Mouse (Mus musculus): ENCODE results near the gene Clec4f. TPM values are rescaled to one million over a fixed set of nuclear protein-coding genes. Genes with fewer than 3 reads are reported as not detected.
"Not testable (repeated sequence)": the region's sequence is repeated elsewhere in the genome, so short reads cannot be mapped to it uniquely, and the experiment has no call there.

Gene Clec4f
- polyA plus RNA-seq, 1 experiment from 2014 or later, result not detected

DNA sequence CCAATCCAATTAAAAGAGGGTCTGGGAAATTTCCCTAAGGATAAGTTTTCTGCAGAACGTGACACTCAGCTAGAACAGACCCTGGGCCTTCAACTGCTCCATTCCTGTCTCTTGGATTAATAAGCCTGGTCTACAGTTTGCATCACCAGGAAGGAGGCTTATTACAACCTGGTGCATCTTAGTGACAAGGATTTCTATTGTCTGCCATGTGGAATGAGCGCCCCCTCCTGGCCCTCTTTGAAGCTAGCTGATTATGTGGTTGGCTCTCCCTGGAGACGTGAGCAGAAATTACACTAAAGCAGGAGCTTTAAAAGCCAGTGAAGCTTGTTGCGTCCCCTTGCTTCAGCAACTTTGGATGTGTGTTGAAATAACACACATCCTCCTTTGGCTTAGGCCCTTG lies 17.4 kb upstream of the Clec4f start:
- 7% methylated on average over 4 of the region's 4 CpGs for WGBS
- Histone ChIP-seq H3K4me2 (ENCODE audit: low read depth, low read length, severe bottlenecking) (no peak overlapping the region), H3K36me3 (ENCODE audit: control insufficient read depth, insufficient read depth, low read length) (no peaks in the 10 kb centered on the region), H3K4me1 (replicated peaks; ENCODE audit: control insufficient read depth, insufficient read depth, low read length) (no peaks in the 10 kb centered on the region), H3K27ac (ENCODE audit: low read depth, low read length) (no peak overlapping the region), H3K27me3 (ENCODE audit: control insufficient read depth, insufficient read depth, low read length) (no peaks in the 10 kb centered on the region), H3K9ac (ENCODE audit: low read length) (no peak overlapping the region), H3K4me3 (ENCODE audit: low read depth, low read length) (no peak overlapping the region), H3K9me3 (ENCODE audit: control insufficient read depth, low read length) (no peaks in the 10 kb centered on the region)
- ATAC-seq (replicated peaks; ENCODE audit: low FRiP score), result no peak
- peak; percentile 87 for DNase-seq (ENCODE audit: low spot score)

DNA sequence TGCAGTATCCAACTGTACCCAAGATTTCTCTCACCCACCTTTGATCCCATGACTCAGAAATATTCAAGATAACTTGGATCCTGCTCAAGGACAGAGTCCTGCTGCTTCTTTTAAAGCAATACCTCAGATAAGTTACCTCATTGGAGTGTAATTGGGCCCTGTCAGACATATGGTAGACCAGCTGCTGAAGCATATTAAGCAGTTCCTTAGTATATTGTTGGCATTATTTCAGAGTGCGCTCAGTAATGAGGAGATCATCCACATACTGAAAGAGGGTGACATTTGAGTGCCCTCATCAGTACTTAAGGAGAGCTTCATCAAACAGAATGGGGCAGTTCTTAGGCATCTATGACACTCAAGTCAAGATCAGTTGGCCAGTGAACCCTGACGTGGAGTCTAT lies 9.0 kb upstream of the Clec4f start:
- H3K27ac ChIP-seq (ENCODE audit: low read depth, low read length), result no peak overlapping the region
- no peak overlapping the region for H3K4me3 ChIP-seq (ENCODE audit: low read depth, low read length)
- WGBS, result 82% methylated on average over 2 of the region's 2 CpGs
- ATAC-seq (replicated peaks; ENCODE audit: low FRiP score) (no peak), DNase-seq (ENCODE audit: low spot score) (no peak)
- no peaks in the 10 kb centered on the region for H3K4me1 ChIP-seq (replicated peaks; ENCODE audit: control insufficient read depth, insufficient read depth, low read length)
- no peaks in the 10 kb centered on the region for H3K36me3 ChIP-seq (ENCODE audit: control insufficient read depth, insufficient read depth, low read length)
- H3K9ac ChIP-seq (ENCODE audit: low read length), result no peak overlapping the region
- H3K27me3 ChIP-seq (ENCODE audit: control insufficient read depth, insufficient read depth, low read length), result no peaks in the 10 kb centered on the region
- H3K4me2 ChIP-seq (ENCODE audit: low read depth, low read length, severe bottlenecking), result no peak overlapping the region
- no peaks in the 10 kb centered on the region for H3K9me3 ChIP-seq (ENCODE audit: control insufficient read depth, low read length)

DNA sequence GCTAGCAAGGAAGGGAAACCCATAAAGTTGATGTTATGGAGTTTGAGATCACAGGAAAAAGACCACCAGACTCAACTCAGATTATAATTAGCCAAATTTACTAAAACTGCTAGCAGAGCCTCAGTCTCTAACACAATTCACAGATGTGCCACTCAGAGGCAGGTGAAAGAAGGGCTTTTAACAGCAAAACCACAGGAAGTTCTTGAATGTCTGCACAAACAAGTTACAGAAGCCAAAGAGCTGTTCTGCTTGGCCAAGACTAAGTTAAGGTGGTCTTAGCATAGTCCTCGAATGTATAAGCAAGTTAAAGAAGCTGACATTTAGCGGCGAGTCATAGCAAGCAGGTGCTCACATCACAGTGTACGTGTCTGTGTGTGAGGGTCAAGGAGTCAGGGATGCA lies 4.8 kb upstream of the Clec4f start:
- ATAC-seq (replicated peaks; ENCODE audit: low FRiP score) (no peak), DNase-seq (ENCODE audit: low spot score) (no peak)
- no peaks in the 10 kb centered on the region for H3K4me1 ChIP-seq (replicated peaks; ENCODE audit: control insufficient read depth, insufficient read depth, low read length)
- no peaks in the 10 kb centered on the region for H3K9me3 ChIP-seq (ENCODE audit: control insufficient read depth, low read length)
- WGBS, result 88% methylated on average over 4 of the region's 4 CpGs
- H3K27me3 ChIP-seq (ENCODE audit: control insufficient read depth, insufficient read depth, low read length), result no peaks in the 10 kb centered on the region
- H3K9ac ChIP-seq (ENCODE audit: low read length), result no peak overlapping the region
- H3K36me3 ChIP-seq (ENCODE audit: control insufficient read depth, insufficient read depth, low read length), result no peaks in the 10 kb centered on the region
- no peak overlapping the region for H3K27ac ChIP-seq (ENCODE audit: low read depth, low read length)
- no peak overlapping the region for H3K4me2 ChIP-seq (ENCODE audit: low read depth, low read length, severe bottlenecking)
- no peak overlapping the region for H3K4me3 ChIP-seq (ENCODE audit: low read depth, low read length)

DNA sequence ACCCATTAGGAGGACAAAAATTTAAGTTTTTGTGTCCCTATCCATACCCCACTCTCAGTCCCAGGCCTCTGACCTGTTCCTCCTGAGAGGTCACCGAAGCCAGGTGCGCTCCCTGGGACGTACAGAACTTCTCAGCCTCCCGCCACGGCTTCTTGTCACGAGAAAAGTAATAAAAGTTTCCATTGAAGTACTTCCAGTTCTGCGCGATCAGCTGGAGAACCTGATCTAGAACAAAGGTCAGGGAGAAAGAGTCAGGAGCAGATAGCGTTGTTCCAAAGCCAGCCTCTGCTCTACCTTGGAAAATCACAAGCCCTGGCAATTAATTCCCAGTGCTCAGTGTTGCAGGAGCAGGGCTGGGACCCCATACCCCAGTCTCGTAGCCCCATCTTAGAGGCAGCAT lies 9.3 kb downstream of the Clec4f start:
- WGBS, result 87% methylated on average over 10 of the region's 10 CpGs
- Histone ChIP-seq H3K4me3 (ENCODE audit: low read depth, low read length) (no peak overlapping the region), H3K4me2 (ENCODE audit: low read depth, low read length, severe bottlenecking) (no peak overlapping the region), H3K27me3 (ENCODE audit: control insufficient read depth, insufficient read depth, low read length) (no peaks in the 10 kb centered on the region), H3K4me1 (replicated peaks; ENCODE audit: control insufficient read depth, insufficient read depth, low read length) (no peaks in the 10 kb centered on the region), H3K9me3 (ENCODE audit: control insufficient read depth, low read length) (no peaks in the 10 kb centered on the region), H3K9ac (ENCODE audit: low read length) (no peak overlapping the region), H3K27ac (ENCODE audit: low read depth, low read length) (no peak overlapping the region), H3K36me3 (ENCODE audit: control insufficient read depth, insufficient read depth, low read length) (no peaks in the 10 kb centered on the region)
- ATAC-seq (replicated peaks; ENCODE audit: low FRiP score) (no peak), DNase-seq (ENCODE audit: low spot score) (no peak)

DNA sequence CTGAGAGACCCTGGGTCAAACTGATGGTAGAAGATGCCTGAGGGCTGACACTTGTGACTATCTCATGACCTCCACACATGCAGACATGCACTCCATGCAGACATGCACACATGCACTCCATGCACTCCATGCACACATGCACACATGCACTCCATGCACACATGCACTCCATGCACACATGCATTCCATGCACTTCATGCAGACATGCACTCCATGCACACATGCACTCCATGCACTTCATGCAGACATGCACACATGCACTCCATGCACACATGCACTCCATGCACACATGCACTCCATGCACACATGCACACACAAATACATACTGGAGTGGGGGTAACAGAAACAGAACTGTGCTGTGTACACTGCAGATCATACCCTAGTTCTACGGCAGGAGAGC lies 20.7 kb downstream of the Clec4f start:
- Histone ChIP-seq H3K27ac (ENCODE audit: low read depth, low read length) (no peak overlapping the region), H3K9me3 (ENCODE audit: control insufficient read depth, low read length) (no peaks in the 10 kb centered on the region), H3K27me3 (ENCODE audit: control insufficient read depth, insufficient read depth, low read length) (no peaks in the 10 kb centered on the region), H3K4me2 (ENCODE audit: low read depth, low read length, severe bottlenecking) (no peak overlapping the region), H3K4me1 (replicated peaks; ENCODE audit: control insufficient read depth, insufficient read depth, low read length) (no peaks in the 10 kb centered on the region), H3K9ac (ENCODE audit: low read length) (no peak overlapping the region), H3K36me3 (ENCODE audit: control insufficient read depth, insufficient read depth, low read length) (no peaks in the 10 kb centered on the region), H3K4me3 (ENCODE audit: low read depth, low read length) (no peak overlapping the region)
- 89% methylated on average over 1 of the region's 1 CpGs for WGBS
- ATAC-seq (replicated peaks; ENCODE audit: low FRiP score) (no peak), DNase-seq (ENCODE audit: low spot score) (no peak)

DNA sequence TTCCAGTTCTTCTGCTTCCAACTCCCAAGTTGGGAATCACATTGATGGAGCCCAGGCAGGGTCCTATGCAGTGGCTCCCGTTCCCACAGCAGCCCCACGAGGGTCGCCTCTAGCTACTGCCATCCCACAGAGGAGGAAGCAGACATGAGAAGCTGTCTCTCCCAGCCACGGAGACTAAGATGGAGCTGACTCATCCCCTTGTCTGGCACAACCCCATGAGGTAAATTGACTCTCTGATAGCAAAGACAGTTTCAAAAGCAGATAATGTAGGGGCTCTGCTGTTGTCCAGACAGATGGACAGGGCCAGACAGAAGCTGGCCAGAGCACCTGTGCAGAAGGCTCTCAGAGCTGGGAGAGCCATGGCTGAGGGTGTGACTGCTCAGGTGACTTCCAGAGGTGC lies 21.4 kb downstream of the Clec4f start:
- not testable (repeated sequence) for H3K4me3 ChIP-seq (ENCODE audit: low read depth, low read length); DNase-seq (ENCODE audit: low spot score); H3K27me3 ChIP-seq (ENCODE audit: control insufficient read depth, insufficient read depth, low read length); H3K9me3 ChIP-seq (ENCODE audit: control insufficient read depth, low read length); H3K9ac ChIP-seq (ENCODE audit: low read length); H3K27ac ChIP-seq (ENCODE audit: low read depth, low read length); ATAC-seq (replicated peaks; ENCODE audit: low FRiP score); H3K4me1 ChIP-seq (replicated peaks; ENCODE audit: control insufficient read depth, insufficient read depth, low read length); H3K4me2 ChIP-seq (ENCODE audit: low read depth, low read length, severe bottlenecking); H3K36me3 ChIP-seq (ENCODE audit: control insufficient read depth, insufficient read depth, low read length)
- 76% methylated on average over 4 of the region's 4 CpGs for WGBS

DNA sequence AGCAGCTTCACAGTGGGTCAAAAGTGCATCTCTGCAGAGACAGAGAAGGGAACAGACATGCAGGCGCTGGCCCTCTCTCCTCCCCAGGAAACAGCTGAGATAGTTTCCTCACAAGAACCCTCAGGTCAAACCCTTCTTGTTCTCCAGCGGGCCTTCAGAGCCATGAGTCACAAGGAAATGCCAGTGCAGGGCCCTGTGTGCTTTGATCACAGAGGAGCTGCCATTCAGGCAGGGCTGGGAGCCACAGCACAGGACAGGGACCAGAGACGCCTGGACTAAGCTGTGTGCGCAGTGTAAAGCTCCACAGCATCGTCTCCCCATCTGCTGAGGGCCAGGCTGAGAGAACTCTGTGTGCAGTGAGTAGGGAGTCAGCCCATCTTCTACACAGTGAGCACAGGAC lies 21.9 kb downstream of the Clec4f start:
- not testable (repeated sequence) for H3K27me3 ChIP-seq (ENCODE audit: control insufficient read depth, insufficient read depth, low read length); H3K4me3 ChIP-seq (ENCODE audit: low read depth, low read length); H3K4me1 ChIP-seq (replicated peaks; ENCODE audit: control insufficient read depth, insufficient read depth, low read length); H3K36me3 ChIP-seq (ENCODE audit: control insufficient read depth, insufficient read depth, low read length); ATAC-seq (replicated peaks; ENCODE audit: low FRiP score); DNase-seq (ENCODE audit: low spot score); H3K4me2 ChIP-seq (ENCODE audit: low read depth, low read length, severe bottlenecking); H3K9ac ChIP-seq (ENCODE audit: low read length); H3K9me3 ChIP-seq (ENCODE audit: control insufficient read depth, low read length); H3K27ac ChIP-seq (ENCODE audit: low read depth, low read length)
- 68% methylated on average over 5 of the region's 5 CpGs for WGBS

DNA sequence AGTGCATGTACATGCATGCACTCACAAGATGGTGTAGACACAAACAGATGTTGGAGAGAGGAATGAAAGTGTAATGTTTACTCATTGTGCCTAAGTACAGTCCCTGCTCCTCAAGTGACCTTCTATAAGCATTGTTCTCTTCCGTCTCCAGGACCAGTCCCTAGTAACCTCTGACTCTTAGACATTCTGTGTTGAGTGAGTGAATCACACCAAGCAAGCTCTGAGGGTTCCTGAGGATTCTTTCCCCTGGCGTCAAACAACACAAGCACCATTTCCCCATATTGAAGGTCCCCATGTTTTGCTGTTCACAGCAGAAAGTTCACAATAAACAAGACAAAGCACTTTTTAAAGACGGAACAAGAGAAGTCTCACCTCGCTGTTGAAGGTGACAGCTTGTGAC lies 24.2 kb downstream of the Clec4f start:
- Histone ChIP-seq H3K4me3 (ENCODE audit: low read depth, low read length) (no peak overlapping the region), H3K36me3 (ENCODE audit: control insufficient read depth, insufficient read depth, low read length) (no peaks in the 10 kb centered on the region), H3K9me3 (ENCODE audit: control insufficient read depth, low read length) (no peaks in the 10 kb centered on the region), H3K27ac (ENCODE audit: low read depth, low read length) (no peak overlapping the region), H3K4me1 (replicated peaks; ENCODE audit: control insufficient read depth, insufficient read depth, low read length) (no peaks in the 10 kb centered on the region), H3K9ac (ENCODE audit: low read length) (no peak overlapping the region), H3K4me2 (ENCODE audit: low read depth, low read length, severe bottlenecking) (no peak overlapping the region), H3K27me3 (ENCODE audit: control insufficient read depth, insufficient read depth, low read length) (no peaks in the 10 kb centered on the region)
- DNase-seq (ENCODE audit: low spot score), result no peak
- ATAC-seq (replicated peaks; ENCODE audit: low FRiP score), result no peak
- 86% methylated on average over 4 of the region's 4 CpGs for WGBS

DNA sequence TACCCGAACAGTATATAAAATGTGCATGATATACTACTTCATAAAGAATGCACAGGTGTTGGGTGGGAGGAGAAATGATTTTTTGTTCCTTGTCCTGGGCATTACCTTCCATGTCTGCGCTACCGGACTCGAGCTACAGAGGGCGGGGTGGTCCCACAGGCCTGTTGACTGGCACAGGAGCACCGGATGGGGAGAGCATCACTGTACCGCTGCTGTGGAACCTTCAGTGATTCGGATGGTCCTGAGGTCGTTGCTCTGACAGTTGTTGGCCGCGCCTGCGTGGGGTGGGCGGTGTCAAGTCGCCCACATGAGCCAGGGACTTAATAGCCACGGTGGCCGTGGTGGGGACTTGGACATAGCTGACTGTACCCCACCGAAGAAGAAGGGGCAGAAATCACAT lies 29.2 kb downstream of the Clec4f start:
- DNase-seq (ENCODE audit: low spot score) (no peak), ATAC-seq (replicated peaks; ENCODE audit: low FRiP score) (no peak)
- Histone ChIP-seq H3K27me3 (ENCODE audit: control insufficient read depth, insufficient read depth, low read length) (no peaks in the 10 kb centered on the region), H3K4me2 (ENCODE audit: low read depth, low read length, severe bottlenecking) (no peak overlapping the region), H3K4me3 (ENCODE audit: low read depth, low read length) (no peak overlapping the region), H3K9ac (ENCODE audit: low read length) (no peak overlapping the region), H3K4me1 (replicated peaks; ENCODE audit: control insufficient read depth, insufficient read depth, low read length) (no peaks in the 10 kb centered on the region), H3K27ac (ENCODE audit: low read depth, low read length) (no peak overlapping the region), H3K9me3 (ENCODE audit: control insufficient read depth, low read length) (no peaks in the 10 kb centered on the region), H3K36me3 (ENCODE audit: control insufficient read depth, insufficient read depth, low read length) (no peaks in the 10 kb centered on the region)
- WGBS, result 65% methylated on average over 17 of the region's 17 CpGs

Data from forebrain, embryonic 11.5 days (tissue).